Mouse (Mus musculus): ENCODE results near the gene Dagla.

GRCm38 (mm10) chr19:10216101-10216500 is 88.6 kb downstream of the Dagla start:
- TF ChIP-seq CTCF (IDR thresholded peaks at IDR 0.05; ENCODE audit: low read depth, low read length) (no peak), TAL1 (conservative IDR thresholded peaks at IDR 0.05; ENCODE audit: low read depth, low read length) (no peak), GATA1 (IDR thresholded peaks at IDR 0.05; ENCODE audit: borderline replicate concordance, low read length) (no peak)

Data from G1E (cell line).